Mouse (Mus musculus): ENCODE results near the gene Fgf4. TPM values are rescaled to one million over a fixed set of nuclear protein-coding genes. Genes with fewer than 3 reads are reported as not detected.
"Not testable (repeated sequence)": the region's sequence is repeated elsewhere in the genome, so short reads cannot be mapped to it uniquely, and the experiment has no call there.

Fgf4 gene
- polyA plus RNA-seq, 1 experiment from 2014 or later: not detected

- peak within 1 kb of the TSS; percentile 83 for H3K27ac ChIP-seq (replicated peaks)
- H3K27me3 ChIP-seq: peaks cover 50% of the 10 kb centered on the region
Measured at GRCm38 (mm10) chr7:144896294-144897218, 49.4 kb downstream of the Fgf4 start, which contains the start of gene Fgf15. Gene Fgf15 (plus strand): TSS chr7:144896531.

GRCm38 (mm10) chr7:144898506-144898905 lies 51.3 kb downstream of the Fgf4 start:
- peak overlapping the region; percentile 9; the same call in 1 of the 2 replicates for H3K9ac ChIP-seq
- peaks cover 46% of the 10 kb centered on the region for H3K27me3 ChIP-seq
- WGBS: 29% methylated on average over 6 of the region's 6 CpGs
- no peak overlapping the region for H3K27ac ChIP-seq (replicated peaks)
- peaks cover 42% of the 10 kb centered on the region for H3K4me1 ChIP-seq (replicated peaks)
- H3K9me3 ChIP-seq: no peaks in the 10 kb centered on the region
- ATAC-seq (ENCODE audit: low read depth): no peak
- no peaks in the 10 kb centered on the region for H3K36me3 ChIP-seq
- H3K4me3 ChIP-seq: peak overlapping the region; percentile 46
- peak overlapping the region; percentile 80 for H3K4me2 ChIP-seq

More at GRCm38 (mm10) chr7:144896294-144897218, 49.4 kb downstream of the Fgf4 start, which contains the start of gene Fgf15:
- Histone ChIP-seq H3K9ac (peak within 1 kb of the TSS; percentile 71), H3K36me3 (no peaks in the 10 kb centered on the region), H3K4me2 (peak within 1 kb of the TSS; percentile 80), H3K4me1 (replicated peaks) (peaks cover 42% of the 10 kb centered on the region), H3K9me3 (no peaks in the 10 kb centered on the region), H3K4me3 (peak within 1 kb of the TSS; percentile 46)
- 0 out of 2 replicates have a peak, but pooled peaks have one; percentile 14 for ATAC-seq (ENCODE audit: low read depth)
- under 1% methylated on average over 65 of the region's 65 CpGs for WGBS

- not testable (repeated sequence) for H3K27me3 ChIP-seq; ATAC-seq (ENCODE audit: low read depth); H3K4me3 ChIP-seq; H3K9me3 ChIP-seq; H3K4me1 ChIP-seq (replicated peaks); H3K27ac ChIP-seq (replicated peaks); H3K4me2 ChIP-seq; H3K9ac ChIP-seq; H3K36me3 ChIP-seq
- WGBS: 90% methylated on average over 3 of the region's 3 CpGs
Measured at GRCm38 (mm10) chr7:144905514-144905913, 58.3 kb downstream of the Fgf4 start.

GRCm38 (mm10) chr7:144906708-144907397 lies 59.7 kb downstream of the Fgf4 start:
- Histone ChIP-seq H3K4me3 (0 out of 2 replicates have a peak overlapping the region, but pooled peaks have one; percentile 8), H3K36me3 (no peaks in the 10 kb centered on the region), H3K4me2 (peak overlapping the region; percentile 51), H3K27me3 (no peaks in the 10 kb centered on the region), H3K9ac (peak overlapping the region; percentile 52; the same call in 1 of the 2 replicates), H3K4me1 (replicated peaks) (peaks cover 4% of the 10 kb centered on the region; the same call in 1 of the 2 replicates), H3K27ac (replicated peaks) (no peak overlapping the region), H3K9me3 (no peaks in the 10 kb centered on the region; the same call in 1 of the 2 replicates)
- WGBS: 13% methylated on average over 28 of the region's 28 CpGs
- peak; percentile 70; the same call in 1 of the 2 replicates for ATAC-seq (ENCODE audit: low read depth)

GRCm38 (mm10) chr7:144907793-144908192 lies 60.6 kb downstream of the Fgf4 start:
- H3K4me1 ChIP-seq (replicated peaks): peaks cover 4% of the 10 kb centered on the region; the same call in 1 of the 2 replicates
- no peaks in the 10 kb centered on the region for H3K36me3 ChIP-seq
- H3K4me3 ChIP-seq: no peak overlapping the region
- no peaks in the 10 kb centered on the region for H3K27me3 ChIP-seq
- H3K9me3 ChIP-seq: no peaks in the 10 kb centered on the region; the same call in 1 of the 2 replicates
- ATAC-seq (ENCODE audit: low read depth): no peak
- H3K27ac ChIP-seq (replicated peaks): no peak overlapping the region
- no peak overlapping the region for H3K9ac ChIP-seq
- H3K4me2 ChIP-seq: no peak overlapping the region
- 13% methylated on average over 8 of the region's 8 CpGs for WGBS

GRCm38 (mm10) chr7:144908705-144909104 lies 61.5 kb downstream of the Fgf4 start:
- H3K27ac ChIP-seq (replicated peaks): no peak overlapping the region
- peaks cover 4% of the 10 kb centered on the region; the same call in 1 of the 2 replicates for H3K4me1 ChIP-seq (replicated peaks)
- H3K4me3 ChIP-seq: no peak overlapping the region
- no peaks in the 10 kb centered on the region; the same call in 1 of the 2 replicates for H3K9me3 ChIP-seq
- H3K27me3 ChIP-seq: no peaks in the 10 kb centered on the region
- H3K4me2 ChIP-seq: no peak overlapping the region
- peak; percentile 55; the same call in 1 of the 2 replicates for ATAC-seq (ENCODE audit: low read depth)
- H3K36me3 ChIP-seq: no peaks in the 10 kb centered on the region
- 43% methylated on average over 7 of the region's 7 CpGs for WGBS
- no peak overlapping the region for H3K9ac ChIP-seq

GRCm38 (mm10) chr7:144911121-144911520 lies 64.0 kb downstream of the Fgf4 start:
- Histone ChIP-seq H3K27ac (replicated peaks) (no peak overlapping the region), H3K4me2 (no peak overlapping the region), H3K9ac (no peak overlapping the region), H3K9me3 (no peaks in the 10 kb centered on the region), H3K4me1 (replicated peaks) (peaks cover 11% of the 10 kb centered on the region), H3K36me3 (no peaks in the 10 kb centered on the region), H3K4me3 (no peak overlapping the region), H3K27me3 (no peaks in the 10 kb centered on the region)
- no peak for ATAC-seq (ENCODE audit: low read depth)
- WGBS: 78% methylated on average over 1 of the region's 1 CpGs

- no peak for ATAC-seq (ENCODE audit: low read depth)
- H3K9me3 ChIP-seq: no peaks in the 10 kb centered on the region
- no peaks in the 10 kb centered on the region for H3K27me3 ChIP-seq
- 61% methylated on average over 4 of the region's 4 CpGs for WGBS
- H3K4me1 ChIP-seq (replicated peaks): peaks cover 12% of the 10 kb centered on the region
- peaks cover 10% of the 10 kb centered on the region for H3K36me3 ChIP-seq
- H3K9ac ChIP-seq: no peak overlapping the region
- H3K27ac ChIP-seq (replicated peaks): no peak overlapping the region
- H3K4me2 ChIP-seq: no peak overlapping the region
- H3K4me3 ChIP-seq: no peak overlapping the region
Measured at GRCm38 (mm10) chr7:144912897-144913296, 65.7 kb downstream of the Fgf4 start.

GRCm38 (mm10) chr7:144914296-144914947 lies 67.3 kb downstream of the Fgf4 start:
- Histone ChIP-seq H3K4me1 (replicated peaks) (peaks cover 12% of the 10 kb centered on the region), H3K4me2 (peak overlapping the region; percentile 63), H3K27me3 (no peaks in the 10 kb centered on the region), H3K9me3 (no peaks in the 10 kb centered on the region), H3K36me3 (peaks cover 25% of the 10 kb centered on the region), H3K9ac (peak overlapping the region; percentile 80), H3K27ac (replicated peaks) (peak overlapping the region; percentile 92), H3K4me3 (peak overlapping the region; percentile 60)
- WGBS: 8% methylated on average over 17 of the region's 17 CpGs
- peak; percentile 94 for ATAC-seq (ENCODE audit: low read depth)

Measured in neural tube, embryonic 13.5 days (tissue).